Mouse (Mus musculus) liver, adult 2 months (tissue): ENCODE results near the gene Leprot. TPM values are rescaled to one million over a fixed set of nuclear protein-coding genes. Genes with fewer than 3 reads are reported as not detected.
A peak's percentile ranks its signal among the peaks of the same experiment; 100 is the strongest.

Experiments
- DNase-seq: peaks from one replicate; pipeline ENCODE4 v3.0.0-alpha.2; 2011; ENCODE audit warnings: low read depth, low spot score; ENCODE audit errors: extremely low read depth
- H3K27ac ChIP-seq: fragments of 200-500 bp; replicated peaks from 2 replicates; pipeline ENCODE4 v1.5.1; 2012; ENCODE audit warnings: low read depth, mild to moderate bottlenecking, control low read depth, inconsistent platforms, low read length; ENCODE audit not compliant: insufficient read depth
- H3K27me3 ChIP-seq: fragments of 200-500 bp; 2 replicates; pipeline ENCODE4 v1.6.1; 2012; ENCODE audit warnings: mild to moderate bottlenecking, moderate library complexity, low read length, inconsistent platforms; ENCODE audit not compliant: control insufficient read depth, insufficient read depth
- H3K36me3 ChIP-seq: fragments of 200-500 bp; 2 replicates; pipeline ENCODE4 v1.6.1; 2012; ENCODE audit warnings: low read length, inconsistent platforms; ENCODE audit not compliant: control insufficient read depth, insufficient read depth
- H3K4me1 ChIP-seq: fragments of 200-500 bp; 2 replicates; pipeline ENCODE4 v1.6.1; 2011; ENCODE audit warnings: low read length; ENCODE audit not compliant: control insufficient read depth, insufficient read depth
- H3K4me3 ChIP-seq: fragments of 200-500 bp; 2 replicates; pipeline ENCODE4 v1.5.1; 2011; ENCODE audit warnings: low read depth, mild to moderate bottlenecking, control low read depth, low read length, moderate library complexity; ENCODE audit not compliant: insufficient read depth
- H3K79me2 ChIP-seq: fragments of 200-500 bp; 2 replicates; pipeline ENCODE4 v1.6.1; 2012; ENCODE audit warnings: inconsistent platforms, mild to moderate bottlenecking, low read length, moderate library complexity; ENCODE audit not compliant: control insufficient read depth, insufficient read depth
- H3K9ac ChIP-seq: fragments of 200-500 bp; 2 replicates; pipeline ENCODE4 v1.6.1; 2012; ENCODE audit warnings: low read depth, mild to moderate bottlenecking, control low read depth, inconsistent platforms, low read length
- CTCF ChIP-seq: fragments of 200-500 bp; IDR thresholded peaks from 2 replicates; pipeline ENCODE4 v1.5.1; 2011; ENCODE audit warnings: low read depth, low read length, control low read depth
- POLR2A ChIP-seq: fragments of 200-500 bp; IDR thresholded peaks from 2 replicates; pipeline ENCODE4 v1.6.1; 2011; ENCODE audit warnings: low read length, control low read depth; ENCODE audit not compliant: insufficient read depth; ENCODE audit errors: extremely low read depth
- WGBS: fragments of 180-500 bp; shearing (Covaris S2); methylation state at CpG from one replicate; pipeline ENCODE4 v1.1.7; 2018; 5-methylcytosine and 5-hydroxymethylcytosine counted together
- polyA plus RNA-seq: library from polyadenylated mRNA; depleted of rRNA; stranded (reverse); fragments of >200 nt; gene quantifications from 2 replicates; pipeline ENCODE4 v1.2.3, GENCODE M21; 2012
- total RNA-seq: library from RNA; depleted of rRNA; stranded (reverse); fragments of >200 nt; gene quantifications from 2 replicates; pipeline ENCODE4 v1.2.3, GENCODE M21; 2014

Gene Leprot
- total and polyA plus RNA-seq, 2 experiments, result 16.8 to 18.7 TPM

GRCm38 (mm10) chr4:101654788-101655414 lies 7.4 kb downstream of the Leprot start:
- no peak for DNase-seq
- H3K9ac ChIP-seq, result no peak overlapping the region

GRCm38 (mm10) chr4:101655415-101655790 lies 7.9 kb downstream of the Leprot start:
- Histone ChIP-seq H3K4me3 (no peak overlapping the region), H3K9ac (no peak overlapping the region), H3K27me3 (no peaks in the 10 kb centered on the region), H3K36me3 (peaks cover 3% of the 10 kb centered on the region; the same call in 1 of the 2 replicates), H3K4me1 (no peaks in the 10 kb centered on the region), H3K79me2 (no peaks in the 10 kb centered on the region), H3K27ac (no peak overlapping the region)
- DNase-seq, result no peak
- whole genome bisulfite sequencing, result 90% methylated on average over 7 of the region's 7 CpGs
- TF ChIP-seq CTCF, result no peak
- no peak for TF ChIP-seq POLR2A

More at GRCm38 (mm10) chr4:101654788-101655414, 7.4 kb downstream of the Leprot start:
- WGBS, result 75% methylated on average over 4 of the region's 4 CpGs
- TF ChIP-seq POLR2A (no peak), CTCF (no peak)
- Histone ChIP-seq H3K4me3 (no peak overlapping the region), H3K27ac (no peak overlapping the region), H3K27me3 (no peaks in the 10 kb centered on the region), H3K79me2 (no peaks in the 10 kb centered on the region), H3K36me3 (peaks cover 3% of the 10 kb centered on the region; the same call in 1 of the 2 replicates), H3K4me1 (no peaks in the 10 kb centered on the region)

GRCm38 (mm10) chr4:101656056-101656455 lies 8.5 kb downstream of the Leprot start:
- WGBS, result 76% methylated on average over 15 of the region's 15 CpGs
- H3K79me2 ChIP-seq, result no peaks in the 10 kb centered on the region
- H3K4me3 ChIP-seq, result no peak overlapping the region
- no peaks in the 10 kb centered on the region for H3K4me1 ChIP-seq
- peaks cover 5% of the 10 kb centered on the region; the same call in 1 of the 2 replicates for H3K36me3 ChIP-seq
- no peaks in the 10 kb centered on the region for H3K27me3 ChIP-seq
- TF ChIP-seq POLR2A (no peak), CTCF (no peak)
- H3K27ac ChIP-seq, result no peak overlapping the region
- DNase-seq, result peak; percentile 47
- no peak overlapping the region for H3K9ac ChIP-seq

- WGBS, result 25% methylated on average over 6 of the region's 6 CpGs
- H3K4me3 ChIP-seq, result no peak overlapping the region
- TF ChIP-seq CTCF (peak; percentile 10; the same call in 1 of the 2 replicates), POLR2A (no peak)
- H3K27me3 ChIP-seq, result no peaks in the 10 kb centered on the region
- no peak overlapping the region for H3K27ac ChIP-seq
- H3K9ac ChIP-seq, result no peak overlapping the region
- peaks cover 6% of the 10 kb centered on the region; the same call in 1 of the 2 replicates for H3K36me3 ChIP-seq
- no peaks in the 10 kb centered on the region for H3K4me1 ChIP-seq
- DNase-seq, result peak; percentile 34
- no peaks in the 10 kb centered on the region for H3K79me2 ChIP-seq
Measured at GRCm38 (mm10) chr4:101656956-101657570, 9.5 kb downstream of the Leprot start.

GRCm38 (mm10) chr4:101664160-101664750 lies 16.7 kb downstream of the Leprot start:
- Histone ChIP-seq H3K36me3 (peaks cover 3% of the 10 kb centered on the region; the same call in 1 of the 2 replicates), H3K9ac (no peak overlapping the region)
- 84% methylated on average over 9 of the region's 9 CpGs for WGBS

GRCm38 (mm10) chr4:101664766-101665165 lies 17.2 kb downstream of the Leprot start:
- no peak for DNase-seq
- H3K36me3 ChIP-seq, result peaks cover 3% of the 10 kb centered on the region; the same call in 1 of the 2 replicates
- 97% methylated on average over 4 of the region's 4 CpGs for WGBS
- H3K27ac ChIP-seq, result no peak overlapping the region
- H3K9ac ChIP-seq, result no peak overlapping the region
- H3K27me3 ChIP-seq, result no peaks in the 10 kb centered on the region
- TF ChIP-seq POLR2A (no peak), CTCF (no peak)
- H3K79me2 ChIP-seq, result no peaks in the 10 kb centered on the region
- no peak overlapping the region for H3K4me3 ChIP-seq
- peaks cover 4% of the 10 kb centered on the region; the same call in 1 of the 2 replicates for H3K4me1 ChIP-seq

More at GRCm38 (mm10) chr4:101664160-101664750, 16.7 kb downstream of the Leprot start:
- Histone ChIP-seq H3K27ac (no peak overlapping the region), H3K4me3 (no peak overlapping the region), H3K4me1 (peaks cover 1% of the 10 kb centered on the region; the same call in 1 of the 2 replicates), H3K79me2 (no peaks in the 10 kb centered on the region), H3K27me3 (no peaks in the 10 kb centered on the region)
- TF ChIP-seq CTCF, result peak; percentile 26; the same call in 1 of the 2 replicates
- no peak for TF ChIP-seq POLR2A
- DNase-seq, result no peak
